Mouse (Mus musculus) kidney, embryonic 14.5 days (tissue): Measurements from ENCODE around the gene Itk. TPM values are rescaled to one million over a fixed set of nuclear protein-coding genes. Genes with fewer than 3 reads are reported as not detected.
"Not testable (repeated sequence)": the region's sequence is repeated elsewhere in the genome, so short reads cannot be mapped to it uniquely, and the experiment has no call there.

Experiments used
- ATAC-seq: fragments of 200-750 bp; cut with Nextera tagmentation; 2 replicates; pipeline ENCODE4 v1.8.0; 2017; ENCODE audit warnings: moderate number of reproducible peaks, mild to moderate bottlenecking, moderate TSS enrichment, moderate library complexity; ENCODE audit not compliant: low FRiP score, low TSS enrichment
- H3K27ac ChIP-seq: fragments of 300-500 bp; sonication (generic); 2 replicates; pipeline ENCODE4 v1.5.1; 2014; ENCODE audit warnings: low read depth, mild to moderate bottlenecking, low read length, moderate library complexity, mixed read lengths
- H3K27me3 ChIP-seq: fragments of 300-500 bp; sonication (generic); 2 replicates; pipeline ENCODE4 v1.6.1; 2014; ENCODE audit warnings: mild to moderate bottlenecking, low read length; ENCODE audit not compliant: control insufficient read depth, insufficient read depth
- H3K36me3 ChIP-seq: fragments of 300-500 bp; sonication (generic); 2 replicates; pipeline ENCODE4 v1.6.1; 2014; ENCODE audit warnings: low read length, mixed read lengths; ENCODE audit not compliant: control insufficient read depth, insufficient read depth
- H3K4me1 ChIP-seq: fragments of 300-500 bp; sonication (generic); 2 replicates; pipeline ENCODE4 v1.6.1; 2014; ENCODE audit warnings: low read length, mixed read lengths; ENCODE audit not compliant: control insufficient read depth, insufficient read depth
- H3K4me2 ChIP-seq: fragments of 300-500 bp; sonication (generic); replicated peaks from 2 replicates; pipeline ENCODE4 v1.6.1; 2014; ENCODE audit warnings: low read depth, mild to moderate bottlenecking, low read length
- H3K4me3 ChIP-seq: fragments of 300-500 bp; sonication (generic); 2 replicates; pipeline ENCODE4 v1.5.1; 2014; ENCODE audit warnings: mild to moderate bottlenecking, low read length
- H3K9ac ChIP-seq: fragments of 300-500 bp; sonication (generic); 2 replicates; pipeline ENCODE4 v1.6.1; 2014; ENCODE audit warnings: low read depth, mild to moderate bottlenecking, low read length, moderate library complexity
- H3K9me3 ChIP-seq: fragments of 300-500 bp; sonication (generic); 2 replicates; pipeline ENCODE4 v1.6.1; 2016; ENCODE audit warnings: low read length; ENCODE audit not compliant: control insufficient read depth
- WGBS: fragments of 180-500 bp; shearing (Covaris S2); extraction: QIAGEN DNeasy Blood & Tissue Kit; methylation state at CpG from one replicate; pipeline ENCODE4 v1.1.7; 2014; 5-methylcytosine and 5-hydroxymethylcytosine counted together
- polyA plus RNA-seq: library from polyadenylated mRNA; unstranded; fragments of >200 nt; fragmentation: Nextera tagmentation; extraction: Ambion mirVana; gene quantifications from 2 replicates; pipeline ENCODE4 v1.2.1, GENCODE M21; 2014

The Itk gene
- polyA plus RNA-seq = 0.24 and 0.58 TPM in 2 replicates

DNA sequence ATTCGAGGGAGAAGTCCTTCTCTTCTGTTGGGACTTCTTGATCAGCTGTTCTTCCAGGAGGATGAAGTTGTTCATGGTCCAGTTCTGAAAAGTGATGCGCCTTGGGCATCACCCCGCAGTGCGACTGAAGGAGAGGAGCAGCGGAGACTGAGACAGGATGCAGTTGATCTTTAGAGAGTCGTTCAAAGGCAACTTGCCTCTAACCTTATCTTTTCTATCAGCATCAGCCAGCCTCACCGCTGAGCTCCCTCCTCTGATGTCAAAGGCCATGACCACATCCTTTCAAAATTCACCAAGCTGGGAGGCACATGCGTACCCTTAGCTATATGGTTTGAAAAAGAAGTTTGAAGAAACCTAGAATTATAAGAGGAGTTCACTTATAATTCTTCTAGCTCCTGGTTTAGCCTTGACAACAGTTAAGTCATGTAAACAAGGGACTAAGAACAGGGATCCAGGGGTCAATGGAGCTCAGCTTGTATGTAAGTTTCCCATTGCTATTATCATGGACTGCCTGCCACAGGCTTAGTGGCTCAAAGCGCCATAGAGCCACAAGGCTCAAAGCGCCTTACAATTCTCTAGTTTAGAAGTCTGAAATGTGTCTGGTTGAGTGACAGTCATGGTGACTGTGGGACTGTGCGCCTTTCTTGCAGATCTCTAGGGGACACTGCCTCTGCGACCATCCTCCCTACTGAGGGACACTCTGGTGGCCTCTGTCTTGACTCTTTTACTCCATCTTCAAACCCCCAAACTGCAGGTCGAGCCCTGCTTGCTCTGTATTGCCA is at the start of gene Itk:
Gene Itk, minus strand, starts transcription at position 180 of the 782 bp plus-strand sequence.
- Histone ChIP-seq H3K36me3 (no peaks in the 10 kb centered on the region), H3K4me3 (no peak within 1 kb of the TSS), H3K4me1 (no peaks in the 10 kb centered on the region), H3K9me3 (no peaks in the 10 kb centered on the region), H3K9ac (no peak within 1 kb of the TSS), H3K27me3 (no peaks in the 10 kb centered on the region), H3K27ac (no peak within 1 kb of the TSS), H3K4me2 (no peak within 1 kb of the TSS; the same call in 1 of the 2 replicates)
- ATAC-seq = no peak
- WGBS = 75% methylated on average over 13 of the region's 13 CpGs

DNA sequence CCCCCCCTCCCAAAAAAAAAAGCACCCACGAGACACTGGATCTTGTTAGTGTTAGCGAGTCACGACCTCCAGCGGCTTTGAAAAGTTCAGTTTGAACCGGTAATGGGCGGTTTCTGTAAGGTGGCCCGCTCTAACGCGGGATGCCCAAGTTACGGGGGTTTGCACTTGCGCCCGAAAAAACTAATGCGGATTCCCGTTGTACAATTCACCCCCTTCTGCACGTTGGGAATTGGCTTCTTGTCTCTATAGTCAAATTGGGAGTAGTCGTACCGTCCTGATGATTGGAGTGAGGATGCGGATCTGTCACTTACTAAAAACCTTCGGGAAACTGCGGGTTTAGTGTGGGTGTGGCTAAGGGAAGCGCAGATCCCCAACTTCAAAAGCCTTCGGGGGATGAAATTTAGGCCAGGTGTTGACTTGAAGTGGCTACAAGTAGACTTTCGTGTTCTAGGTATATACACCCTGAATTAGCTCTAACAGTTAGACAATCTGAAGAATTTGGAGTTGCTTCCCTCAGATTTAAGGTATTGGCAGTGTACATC is 48.2 kb upstream of the Itk start:
- H3K9ac ChIP-seq = peak overlapping the region; percentile 81
- peak overlapping the region; percentile 85; the same call in 1 of the 2 replicates for H3K27ac ChIP-seq
- under 1% methylated on average over 23 of the region's 23 CpGs for WGBS
- no peaks in the 10 kb centered on the region for H3K9me3 ChIP-seq
- H3K4me2 ChIP-seq = peak overlapping the region; percentile 49
- ATAC-seq = peak; percentile 24; the same call in 1 of the 2 replicates
- H3K4me1 ChIP-seq = peaks cover 3% of the 10 kb centered on the region; the same call in 1 of the 2 replicates
- H3K4me3 ChIP-seq = peak overlapping the region; percentile 68
- peaks cover 20% of the 10 kb centered on the region; the same call in 1 of the 2 replicates for H3K36me3 ChIP-seq
- no peaks in the 10 kb centered on the region for H3K27me3 ChIP-seq

DNA sequence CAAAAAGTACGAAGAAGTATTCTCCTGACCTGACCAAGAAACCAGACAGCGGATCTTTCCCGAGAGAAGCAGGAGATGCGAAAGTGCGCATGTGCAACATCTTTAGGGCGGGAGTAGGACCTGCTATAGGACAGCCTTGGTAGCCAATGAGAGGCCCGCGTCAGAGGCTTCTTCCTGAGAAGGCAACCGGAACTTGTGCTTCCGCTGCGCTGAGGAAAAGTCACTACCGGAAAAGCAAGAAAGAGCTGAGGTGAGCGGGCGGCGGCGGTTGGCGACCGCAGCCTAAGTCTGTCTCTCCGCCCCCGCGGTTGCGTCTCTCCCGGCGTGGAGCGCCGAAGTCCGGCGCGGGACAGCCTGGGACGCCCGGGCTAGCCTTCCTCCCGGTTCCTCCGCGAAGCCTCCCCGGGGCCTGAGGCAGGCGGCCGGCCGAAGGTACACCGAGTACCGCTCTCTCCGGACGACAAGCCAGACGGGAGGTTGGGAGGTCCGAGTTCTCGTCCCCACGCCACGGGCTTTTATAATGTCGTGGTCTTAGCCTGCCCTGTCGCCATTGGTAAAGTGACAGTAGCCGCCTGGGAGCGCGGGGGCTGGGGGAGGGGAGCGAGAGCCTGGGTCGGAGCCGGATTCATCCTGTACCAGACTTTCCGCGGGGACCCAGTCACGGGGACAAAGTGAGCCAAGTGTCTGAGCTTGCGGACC is 47.6 kb upstream of the Itk start, which contains the start of gene Med7:
Gene Med7, plus strand, starts transcription at position 166 of the 699 bp plus-strand sequence.
- WGBS = under 1% methylated on average over 57 of the region's 59 CpGs
- H3K27me3 ChIP-seq = no peaks in the 10 kb centered on the region
- H3K9ac ChIP-seq = peak within 1 kb of the TSS; percentile 81
- peak; percentile 99 for ATAC-seq
- H3K4me2 ChIP-seq = peak within 1 kb of the TSS; percentile 49
- peak within 1 kb of the TSS; percentile 85 for H3K27ac ChIP-seq
- no peaks in the 10 kb centered on the region for H3K9me3 ChIP-seq
- peak within 1 kb of the TSS; percentile 68 for H3K4me3 ChIP-seq
- H3K36me3 ChIP-seq = peaks cover 20% of the 10 kb centered on the region; the same call in 1 of the 2 replicates
- H3K4me1 ChIP-seq = peaks cover 3% of the 10 kb centered on the region; the same call in 1 of the 2 replicates

DNA sequence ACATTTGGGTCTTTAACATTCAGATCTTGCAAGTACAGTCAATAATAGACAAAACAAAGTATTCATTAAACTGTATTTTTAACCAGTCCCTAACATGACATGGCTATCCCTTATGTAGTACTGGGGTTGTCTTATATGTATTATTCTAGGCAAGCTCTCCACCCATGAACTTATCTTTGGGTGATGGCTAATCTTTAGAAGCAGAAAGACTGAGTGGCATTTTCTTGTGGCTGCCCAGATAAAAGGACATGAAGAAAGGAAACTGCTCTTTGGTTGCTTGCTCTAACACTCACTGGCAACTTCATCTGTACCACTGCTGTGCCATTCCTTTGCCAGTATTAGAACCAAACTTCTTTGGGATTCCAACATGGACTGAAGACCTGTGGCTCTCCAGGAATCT is 46.0 kb upstream of the Itk start:
- no peaks in the 10 kb centered on the region for H3K9me3 ChIP-seq
- H3K9ac ChIP-seq = no peak overlapping the region
- peaks cover 9% of the 10 kb centered on the region; the same call in 1 of the 2 replicates for H3K36me3 ChIP-seq
- H3K4me2 ChIP-seq = no peak overlapping the region
- H3K4me1 ChIP-seq = peaks cover 3% of the 10 kb centered on the region; the same call in 1 of the 2 replicates
- ATAC-seq = no peak
- H3K27ac ChIP-seq = no peak overlapping the region
- no peaks in the 10 kb centered on the region for H3K27me3 ChIP-seq
- no peak overlapping the region for H3K4me3 ChIP-seq

DNA sequence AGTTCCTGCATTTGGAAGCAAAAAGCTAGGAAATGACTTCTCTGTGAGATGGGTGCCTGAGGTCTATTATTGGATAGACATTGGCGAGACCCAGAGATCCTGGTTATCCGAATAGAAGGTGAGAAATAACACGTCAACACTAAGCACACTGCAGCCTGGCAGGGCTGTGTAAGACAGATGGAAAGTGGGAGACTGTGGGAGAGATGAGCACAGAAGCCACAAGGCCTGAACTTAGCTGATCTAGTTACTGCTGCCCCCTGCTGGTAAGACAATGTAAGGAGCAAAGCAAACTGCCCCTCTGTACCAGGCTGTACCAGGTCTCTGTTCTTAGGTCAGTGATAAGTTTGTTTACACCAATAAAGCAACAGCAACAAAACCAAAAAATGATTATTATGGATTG is 41.8 kb upstream of the Itk start:
- no peak overlapping the region for H3K9ac ChIP-seq
- no peak overlapping the region for H3K4me2 ChIP-seq
- no peak overlapping the region for H3K4me3 ChIP-seq
- peak; percentile 90 for ATAC-seq
- WGBS = 21% methylated on average over 3 of the region's 3 CpGs
- no peak overlapping the region for H3K27ac ChIP-seq
- no peaks in the 10 kb centered on the region for H3K36me3 ChIP-seq
- no peaks in the 10 kb centered on the region for H3K27me3 ChIP-seq
- no peaks in the 10 kb centered on the region for H3K9me3 ChIP-seq
- H3K4me1 ChIP-seq = peaks cover 2% of the 10 kb centered on the region; the same call in 1 of the 2 replicates

DNA sequence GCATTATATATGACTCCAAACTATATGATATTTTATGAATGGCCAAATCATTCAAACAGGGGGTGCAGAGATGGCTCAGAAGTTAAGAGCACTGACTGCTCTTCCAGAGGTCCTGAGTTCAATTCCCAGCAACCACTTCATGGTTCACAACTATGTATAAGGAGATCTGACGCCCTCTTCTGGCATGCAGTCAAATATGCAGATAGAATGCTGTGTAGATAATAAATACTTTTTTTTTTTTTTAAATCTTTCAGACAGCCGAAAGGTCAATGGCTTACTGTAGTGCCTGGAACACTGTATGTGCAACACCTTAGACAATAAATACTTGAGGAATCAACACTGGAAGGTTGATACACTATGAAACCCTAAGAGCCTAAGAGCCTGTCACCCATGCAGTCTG is 40.8 kb upstream of the Itk start:
- no peak overlapping the region for H3K9ac ChIP-seq
- no peak overlapping the region for H3K4me3 ChIP-seq
- H3K4me1 ChIP-seq = no peaks in the 10 kb centered on the region
- no peaks in the 10 kb centered on the region for H3K27me3 ChIP-seq
- H3K36me3 ChIP-seq = no peaks in the 10 kb centered on the region
- no peak overlapping the region for H3K27ac ChIP-seq
- no peaks in the 10 kb centered on the region for H3K9me3 ChIP-seq
- 94% methylated on average over 2 of the region's 2 CpGs for WGBS
- no peak overlapping the region for H3K4me2 ChIP-seq
- ATAC-seq = no peak

DNA sequence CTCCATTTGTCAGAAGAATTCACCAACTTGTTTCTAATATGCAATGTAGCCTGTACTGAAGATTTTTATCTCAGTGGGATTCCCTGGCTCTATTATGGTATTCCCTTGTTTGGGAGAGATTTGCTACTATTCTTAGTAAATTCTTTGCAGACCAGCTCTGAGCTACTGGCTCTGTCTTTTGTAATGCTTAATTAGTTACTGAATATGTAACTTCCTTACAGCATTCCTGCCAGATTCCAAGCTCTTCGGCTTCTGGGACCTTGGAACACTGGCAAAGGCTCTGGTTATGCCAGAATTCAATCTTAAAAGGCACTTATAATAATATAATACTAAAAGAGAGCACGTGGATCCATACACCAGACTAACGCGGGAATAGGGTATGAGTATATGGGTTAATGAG is 38.8 kb upstream of the Itk start:
- H3K4me1 ChIP-seq, H3K4me3 ChIP-seq, ATAC-seq, H3K4me2 ChIP-seq, H3K27ac ChIP-seq, H3K9me3 ChIP-seq, H3K27me3 ChIP-seq, H3K9ac ChIP-seq, H3K36me3 ChIP-seq: not testable (repeated sequence)
- WGBS = 46% methylated on average over 4 of the region's 4 CpGs

DNA sequence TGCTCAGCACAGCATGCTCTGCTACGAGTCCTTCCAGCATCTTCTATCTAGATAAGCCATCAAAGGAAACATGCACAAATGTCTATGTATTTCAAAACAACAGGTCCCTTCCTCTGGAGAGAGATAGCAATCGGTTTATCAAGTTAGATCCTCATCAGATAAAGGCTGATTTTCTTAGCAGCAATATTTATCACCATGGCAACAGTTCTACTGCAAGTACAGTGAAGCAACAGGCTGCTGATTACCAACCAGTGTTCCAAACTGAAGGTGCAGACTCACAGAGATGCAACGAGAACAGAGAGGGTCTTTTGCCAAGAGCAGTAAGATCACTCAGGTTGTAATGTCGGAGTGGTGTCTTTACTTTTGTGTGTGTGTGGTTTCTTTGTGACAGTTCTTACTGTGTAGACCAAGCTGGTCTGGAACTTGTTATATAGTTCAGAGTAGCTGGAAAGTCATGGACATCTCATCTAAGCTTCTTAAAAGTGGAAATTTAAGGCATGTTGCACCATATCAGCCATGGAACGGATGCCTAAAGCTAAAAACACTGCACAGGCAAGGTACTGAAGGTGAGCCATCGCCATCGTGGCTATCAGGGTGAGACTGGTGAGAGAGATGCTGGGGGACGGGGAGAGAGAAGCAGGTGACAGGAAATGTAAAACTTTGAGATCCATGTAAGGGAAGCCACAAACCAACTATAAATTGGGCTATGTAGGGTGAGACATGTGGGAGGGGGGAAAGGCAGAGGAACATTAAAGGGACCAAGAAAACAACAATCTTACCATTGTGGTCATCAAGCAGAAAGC is 32.0 kb upstream of the Itk start:
- no peaks in the 10 kb centered on the region for H3K27me3 ChIP-seq
- H3K9me3 ChIP-seq = no peaks in the 10 kb centered on the region
- H3K36me3 ChIP-seq = no peaks in the 10 kb centered on the region
- no peak overlapping the region for H3K4me3 ChIP-seq
- no peak overlapping the region for H3K4me2 ChIP-seq
- WGBS = 76% methylated on average over 8 of the region's 8 CpGs
- H3K4me1 ChIP-seq = 0 out of 2 replicates have a peak, but pooled peaks cover 2% of the 10 kb centered on the region
- ATAC-seq = no peak
- H3K9ac ChIP-seq = no peak overlapping the region
- H3K27ac ChIP-seq = no peak overlapping the region
